Mouse (Mus musculus): ENCODE measurements around the gene Mrps7.

Gene Mrps7

DNA sequence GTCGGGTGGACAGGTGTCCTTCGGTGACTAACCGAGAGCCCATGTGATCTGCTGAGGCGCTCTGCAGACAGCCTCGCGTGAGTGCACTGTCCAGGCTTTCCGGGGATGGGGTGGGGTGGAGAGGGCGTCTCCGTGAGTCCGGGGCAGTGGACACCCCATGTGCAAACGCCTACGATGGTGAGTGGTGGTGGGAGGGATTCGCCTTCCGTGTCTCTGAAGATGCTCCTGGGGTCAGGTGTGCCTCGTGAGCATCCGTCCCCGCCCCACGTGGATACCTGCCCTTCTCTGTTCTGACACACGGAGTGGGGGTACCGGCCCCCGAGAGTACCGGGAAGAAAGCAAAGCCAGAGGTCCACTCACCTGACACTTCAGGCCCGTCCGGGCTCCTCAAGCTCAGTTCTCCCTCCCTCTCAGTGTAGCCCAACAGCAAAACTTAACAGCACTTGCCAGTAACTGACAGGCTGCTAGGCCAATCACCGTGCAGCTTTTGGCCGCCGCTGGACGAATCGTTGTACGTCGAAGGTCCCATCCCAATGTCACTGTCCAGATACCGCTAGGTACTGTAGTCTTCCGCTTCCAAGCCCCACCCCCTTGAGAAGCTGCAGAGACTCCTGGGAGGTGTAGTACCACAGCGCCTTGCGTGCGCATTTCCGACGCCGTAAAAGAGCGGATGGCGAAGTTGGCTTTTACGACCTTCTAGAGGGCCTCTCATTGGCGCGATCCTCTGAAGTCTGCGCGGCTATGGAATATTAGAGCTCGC is 24.2 kb downstream of the Mrps7 start, which contains the start of gene Slc25a19:
Gene Slc25a19, minus strand, starts transcription at position 591 of the 760 bp plus-strand sequence.
- TF ChIP-seq NANOG (IDR thresholded peaks at IDR 0.05; ENCODE audit: borderline replicate concordance, low read length): no peak
- TF ChIP-seq CTCF (conservative IDR thresholded peaks at IDR 0.05; ENCODE audit: low read length): no peak
- no peak for TF ChIP-seq POU5F1 (IDR thresholded peaks at IDR 0.05; ENCODE audit: borderline replicate concordance, low read length)
- peaks cover 31% of the 10 kb centered on the region for H3K36me3 ChIP-seq (ENCODE audit: insufficient read depth, low read length)
- H3K27me3 ChIP-seq (ENCODE audit: insufficient read depth, low read length): no peaks in the 10 kb centered on the region
- H3K9me3 ChIP-seq (ENCODE audit: low read length): no peaks in the 10 kb centered on the region
- H3K4me3 ChIP-seq (replicated peaks; ENCODE audit: low read length): peak within 1 kb of the TSS; percentile 91
- peaks cover 78% of the 10 kb centered on the region for H3K4me1 ChIP-seq (replicated peaks; ENCODE audit: low read depth, low read length)

DNA sequence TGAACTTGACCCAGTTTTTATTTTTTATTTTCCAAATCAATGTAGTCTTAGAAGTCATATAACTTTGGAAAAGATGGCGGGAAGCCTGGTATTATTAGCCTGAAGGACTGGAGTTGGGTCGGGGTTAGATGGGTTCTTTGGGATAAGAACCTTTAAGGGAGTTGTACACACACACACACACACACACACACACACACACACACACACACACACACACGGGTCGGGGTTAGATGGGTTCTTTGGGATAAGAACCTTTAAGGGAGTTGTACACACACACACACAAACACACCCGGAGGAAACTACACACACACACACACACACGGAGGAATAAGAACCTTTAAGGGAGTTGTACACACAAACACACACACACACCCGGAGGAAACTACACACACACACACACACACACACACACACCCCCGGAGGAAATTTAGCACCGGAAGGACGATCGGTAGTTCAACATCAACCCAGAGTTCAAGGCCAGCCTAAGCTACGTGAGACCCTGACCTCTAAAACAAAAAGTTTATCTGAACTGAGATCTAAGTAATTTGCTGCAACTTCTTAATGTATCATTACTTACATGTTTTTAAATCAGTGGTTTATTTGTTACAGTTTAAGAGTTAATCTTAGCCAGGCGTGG is 24.9 kb downstream of the Mrps7 start:
- Histone ChIP-seq H3K4me1 (replicated peaks; ENCODE audit: low read depth, low read length) (peaks cover 77% of the 10 kb centered on the region), H3K36me3 (ENCODE audit: insufficient read depth, low read length) (peaks cover 24% of the 10 kb centered on the region), H3K4me3 (replicated peaks; ENCODE audit: low read length) (peak overlapping the region; percentile 91), H3K9me3 (ENCODE audit: low read length) (no peaks in the 10 kb centered on the region), H3K27me3 (ENCODE audit: insufficient read depth, low read length) (no peaks in the 10 kb centered on the region)
- TF ChIP-seq CTCF (conservative IDR thresholded peaks at IDR 0.05; ENCODE audit: low read length) (no peak), POU5F1 (IDR thresholded peaks at IDR 0.05; ENCODE audit: borderline replicate concordance, low read length) (no peak), NANOG (IDR thresholded peaks at IDR 0.05; ENCODE audit: borderline replicate concordance, low read length) (no peak)

DNA sequence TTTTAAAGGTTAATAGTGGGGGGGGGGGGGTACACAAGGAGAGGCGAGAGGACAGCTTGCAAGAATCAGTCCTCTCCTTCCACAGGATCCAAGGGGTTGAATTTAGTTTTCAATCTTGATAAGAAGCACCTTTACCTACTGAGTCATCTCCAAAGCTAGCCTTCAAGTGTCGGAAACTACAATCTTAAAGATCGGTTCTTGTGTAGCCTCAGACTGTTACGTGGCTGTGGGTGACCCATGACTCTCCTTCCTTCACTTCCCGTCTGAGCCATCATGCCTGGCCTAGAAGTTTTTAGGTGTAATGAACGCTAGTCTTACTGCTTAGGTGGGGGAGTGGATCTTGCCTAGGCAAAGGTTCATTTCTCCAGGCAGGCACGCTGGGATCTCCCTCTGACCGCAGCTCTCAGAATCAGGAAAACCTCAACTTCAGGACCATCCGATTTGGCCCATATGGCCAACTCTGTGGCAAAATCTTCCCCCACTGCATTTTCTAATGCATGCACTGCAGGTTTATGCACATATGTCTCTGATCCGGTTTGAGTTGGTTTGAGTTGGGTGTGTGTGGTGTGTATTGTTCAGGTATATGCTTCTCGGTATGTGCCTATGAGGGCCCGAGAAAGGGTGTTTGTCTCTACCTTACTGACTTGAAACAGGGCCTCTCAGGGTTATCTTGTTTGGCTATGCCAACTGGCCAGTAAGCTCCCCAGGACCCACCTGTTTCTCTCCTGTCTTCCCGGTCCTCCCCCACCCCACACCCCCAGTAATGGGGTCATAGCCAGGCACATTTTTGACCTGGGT is 26.2 kb downstream of the Mrps7 start:
- Histone ChIP-seq H3K9me3 (ENCODE audit: low read length) (no peaks in the 10 kb centered on the region), H3K36me3 (ENCODE audit: insufficient read depth, low read length) (peaks cover 14% of the 10 kb centered on the region), H3K4me1 (replicated peaks; ENCODE audit: low read depth, low read length) (peaks cover 79% of the 10 kb centered on the region), H3K4me3 (replicated peaks; ENCODE audit: low read length) (peak overlapping the region; percentile 46; the same call in 1 of the 2 replicates), H3K27me3 (ENCODE audit: insufficient read depth, low read length) (no peaks in the 10 kb centered on the region)
- TF ChIP-seq NANOG (IDR thresholded peaks at IDR 0.05; ENCODE audit: borderline replicate concordance, low read length): no peak

DNA sequence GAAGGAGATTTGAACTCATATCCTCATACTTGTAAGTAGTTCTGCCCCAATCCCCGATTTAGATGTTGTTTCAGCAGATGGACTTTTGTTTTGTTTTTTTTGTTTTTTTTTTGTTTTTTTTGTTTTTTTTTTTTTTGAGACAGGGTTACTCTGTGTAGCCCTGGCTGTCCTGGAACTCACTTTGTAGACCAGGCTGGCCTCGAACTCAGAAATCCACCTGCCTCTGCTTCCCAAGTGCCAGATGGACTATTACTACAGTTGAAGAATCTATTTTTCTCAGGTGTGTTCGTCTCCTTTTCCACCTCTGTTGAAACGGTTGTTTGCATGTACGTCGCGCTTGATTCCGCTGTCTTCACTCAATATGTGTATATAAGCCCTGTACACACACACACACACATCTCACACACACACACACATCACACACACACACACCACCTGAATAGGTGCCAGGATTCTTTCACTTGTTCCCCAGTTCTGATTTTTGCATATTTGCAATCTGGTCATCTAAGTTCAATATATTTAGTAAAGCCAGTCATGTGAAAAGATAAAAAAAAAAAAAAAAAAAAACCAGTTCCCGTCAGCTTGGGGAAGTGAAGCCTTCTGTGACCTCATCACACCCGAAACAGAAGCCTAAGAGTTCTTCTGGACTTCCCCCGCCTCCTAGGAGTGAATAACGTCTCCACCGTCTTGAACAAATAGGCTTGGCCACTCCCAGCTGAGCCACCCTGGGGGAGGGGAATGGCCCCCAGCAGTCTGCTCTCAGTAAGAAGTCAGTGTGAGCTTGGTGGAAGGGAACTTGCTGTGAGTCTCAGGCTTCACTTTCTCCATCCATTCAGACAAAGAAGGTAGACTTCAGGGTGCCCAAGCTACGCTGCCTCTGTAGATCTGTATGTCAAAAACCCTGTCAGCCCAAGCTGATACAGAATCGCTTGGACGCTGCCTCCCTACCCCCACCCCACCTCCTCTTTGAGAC is 27.1 kb downstream of the Mrps7 start:
- Histone ChIP-seq H3K27me3 (ENCODE audit: insufficient read depth, low read length) (no peaks in the 10 kb centered on the region), H3K36me3 (ENCODE audit: insufficient read depth, low read length) (peaks cover 5% of the 10 kb centered on the region), H3K4me3 (replicated peaks; ENCODE audit: low read length) (peak overlapping the region; percentile 55), H3K4me1 (replicated peaks; ENCODE audit: low read depth, low read length) (peaks cover 76% of the 10 kb centered on the region), H3K9me3 (ENCODE audit: low read length) (no peaks in the 10 kb centered on the region)
- TF ChIP-seq NANOG (IDR thresholded peaks at IDR 0.05; ENCODE audit: borderline replicate concordance, low read length) (no peak), CTCF (conservative IDR thresholded peaks at IDR 0.05; ENCODE audit: low read length) (no peak), POU5F1 (IDR thresholded peaks at IDR 0.05; ENCODE audit: borderline replicate concordance, low read length) (no peak)

DNA sequence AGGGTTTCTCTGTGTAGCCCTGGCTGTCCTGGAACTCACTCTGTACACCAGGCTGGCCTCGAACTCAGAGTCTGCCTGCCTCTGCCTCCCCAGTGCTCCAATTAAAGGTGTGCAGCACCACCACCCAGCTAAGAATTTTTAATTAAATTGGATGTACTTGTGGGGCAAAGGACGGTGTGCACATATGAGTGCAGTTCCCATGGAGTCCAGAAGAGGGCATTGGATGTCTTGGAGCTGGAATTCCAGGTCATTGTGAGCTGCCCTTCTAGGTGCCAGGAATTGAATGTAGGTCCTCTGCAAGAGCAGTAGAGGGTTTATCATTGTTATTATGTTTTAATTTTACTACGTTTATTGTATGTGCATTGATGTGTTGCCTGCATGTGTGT is 27.8 kb downstream of the Mrps7 start:
- Histone ChIP-seq H3K27me3 (ENCODE audit: insufficient read depth, low read length) (no peaks in the 10 kb centered on the region), H3K4me3 (replicated peaks; ENCODE audit: low read length) (peak overlapping the region; percentile 55), H3K9me3 (ENCODE audit: low read length) (no peaks in the 10 kb centered on the region), H3K36me3 (ENCODE audit: insufficient read depth, low read length) (no peaks in the 10 kb centered on the region), H3K4me1 (replicated peaks; ENCODE audit: low read depth, low read length) (peaks cover 72% of the 10 kb centered on the region)
- TF ChIP-seq CTCF (conservative IDR thresholded peaks at IDR 0.05; ENCODE audit: low read length) (peak; percentile 75), POU5F1 (IDR thresholded peaks at IDR 0.05; ENCODE audit: borderline replicate concordance, low read length) (no peak)

DNA sequence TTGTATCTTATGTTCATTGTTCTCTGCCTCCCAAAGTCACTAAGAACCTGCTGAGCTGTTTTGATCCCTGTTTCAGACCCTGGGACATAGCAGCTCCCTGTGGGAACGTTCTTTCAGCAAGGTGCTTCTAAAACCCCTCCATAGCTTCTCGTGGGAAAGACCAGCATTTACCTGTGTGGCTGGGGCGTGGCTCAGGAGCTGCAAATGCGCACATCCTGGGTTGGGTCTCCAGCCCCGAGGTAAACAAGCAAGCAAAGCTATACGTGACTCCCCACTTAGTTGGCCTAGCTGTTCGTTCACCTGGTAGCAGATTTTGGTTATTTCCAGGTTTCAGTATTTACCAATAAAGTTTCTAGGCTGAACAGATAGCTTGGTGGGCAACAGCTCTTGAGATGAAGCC is 28.5 kb downstream of the Mrps7 start:
- H3K27me3 ChIP-seq (ENCODE audit: insufficient read depth, low read length): no peaks in the 10 kb centered on the region
- no peaks in the 10 kb centered on the region for H3K36me3 ChIP-seq (ENCODE audit: insufficient read depth, low read length)
- TF ChIP-seq POU5F1 (IDR thresholded peaks at IDR 0.05; ENCODE audit: borderline replicate concordance, low read length): no peak
- TF ChIP-seq NANOG (IDR thresholded peaks at IDR 0.05; ENCODE audit: borderline replicate concordance, low read length): no peak
- no peak for TF ChIP-seq CTCF (conservative IDR thresholded peaks at IDR 0.05; ENCODE audit: low read length)
- H3K4me3 ChIP-seq (replicated peaks; ENCODE audit: low read length): peak overlapping the region; percentile 3; the same call in 1 of the 2 replicates
- peaks cover 71% of the 10 kb centered on the region for H3K4me1 ChIP-seq (replicated peaks; ENCODE audit: low read depth, low read length)
- no peaks in the 10 kb centered on the region for H3K9me3 ChIP-seq (ENCODE audit: low read length)

DNA sequence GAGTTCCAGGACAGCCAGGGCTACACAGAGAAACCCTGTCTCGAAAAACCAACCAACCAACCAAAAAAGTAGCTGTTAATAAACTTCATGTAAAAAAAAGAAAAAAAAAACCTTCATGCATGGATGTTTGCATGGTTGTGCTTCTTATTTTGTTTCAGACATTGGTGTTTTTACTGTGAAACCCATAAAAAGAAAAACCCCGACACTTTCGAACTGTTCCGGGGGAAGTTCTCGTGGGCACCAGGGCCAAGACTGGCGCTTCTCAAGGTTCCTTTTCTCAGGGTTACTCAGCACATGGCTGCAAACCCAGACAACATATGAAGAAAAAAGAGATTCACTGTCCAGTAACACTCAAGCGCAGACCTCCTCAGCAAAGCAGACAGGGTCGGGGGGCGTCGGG is 29.1 kb downstream of the Mrps7 start:
- H3K9me3 ChIP-seq (ENCODE audit: low read length): no peaks in the 10 kb centered on the region
- no peaks in the 10 kb centered on the region for H3K36me3 ChIP-seq (ENCODE audit: insufficient read depth, low read length)
- no peaks in the 10 kb centered on the region for H3K27me3 ChIP-seq (ENCODE audit: insufficient read depth, low read length)
- peaks cover 73% of the 10 kb centered on the region for H3K4me1 ChIP-seq (replicated peaks; ENCODE audit: low read depth, low read length)
- TF ChIP-seq POU5F1 (IDR thresholded peaks at IDR 0.05; ENCODE audit: borderline replicate concordance, low read length) (no peak), CTCF (conservative IDR thresholded peaks at IDR 0.05; ENCODE audit: low read length) (no peak), NANOG (IDR thresholded peaks at IDR 0.05; ENCODE audit: borderline replicate concordance, low read length) (no peak)
- no peak overlapping the region for H3K4me3 ChIP-seq (replicated peaks; ENCODE audit: low read length)
